Mouse (Mus musculus) CD4-positive, CD25-positive, alpha-beta regulatory T cell, adult 4 months (primary cell): ENCODE results near the gene Bcl6. TPM values are rescaled to one million over a fixed set of nuclear protein-coding genes. Genes with fewer than 3 reads are reported as not detected.

Experiments
- ATAC-seq: one replicate; pipeline ENCODE4 v1.8.0; 2017
- polyA plus RNA-seq, 2 experiments: library from polyadenylated mRNA; unstranded; fragments of 100-300 nt; shearing (Covaris generic); gene quantifications; one replicate each; pipeline ENCODE4 v1.2.1; 2017

Bcl6 gene
- polyA plus RNA-seq, 2 experiments from 2014 or later = 6.2 to 23.8 TPM

GRCm38 (mm10) chr16:23990161-23990970 lies 1.7 kb upstream of the Bcl6 start:
- ATAC-seq = no peak

- ATAC-seq = no peak
These were observed 833 bp upstream of the Bcl6 start for GRCm38 (mm10) chr16:23989209-23990160.

GRCm38 (mm10) chr16:23988157-23988465 lies 541 bp downstream of the Bcl6 start:
- ATAC-seq = no peak

GRCm38 (mm10) chr16:23987341-23988156 lies 1.1 kb downstream of the Bcl6 start:
- ATAC-seq = no peak

- no peak for ATAC-seq
These were observed 1.8 kb downstream of the Bcl6 start for GRCm38 (mm10) chr16:23986871-23987270.

GRCm38 (mm10) chr16:23986176-23986575 lies 2.5 kb downstream of the Bcl6 start:
- no peak for ATAC-seq

- ATAC-seq = peak; percentile 5
These were observed 3.2 kb downstream of the Bcl6 start for GRCm38 (mm10) chr16:23985467-23985861.

GRCm38 (mm10) chr16:23984760-23985466 lies 3.7 kb downstream of the Bcl6 start:
- ATAC-seq = peak; percentile 25

- ATAC-seq = no peak
These were observed 4.5 kb downstream of the Bcl6 start for GRCm38 (mm10) chr16:23984183-23984582.

- no peak for ATAC-seq
These were observed 5.6 kb downstream of the Bcl6 start for GRCm38 (mm10) chr16:23982891-23983588.

GRCm38 (mm10) chr16:23981925-23982851 lies 6.5 kb downstream of the Bcl6 start:
- ATAC-seq = peak; percentile 38

- ATAC-seq = no peak
These were observed 7.5 kb downstream of the Bcl6 start for GRCm38 (mm10) chr16:23980991-23981720.

GRCm38 (mm10) chr16:23980201-23980870 lies 8.3 kb downstream of the Bcl6 start:
- ATAC-seq = no peak

- ATAC-seq = no peak
These were observed 9.2 kb downstream of the Bcl6 start for GRCm38 (mm10) chr16:23979446-23979845.

GRCm38 (mm10) chr16:23978495-23978894 lies 10.2 kb downstream of the Bcl6 start:
- no peak for ATAC-seq

- no peak for ATAC-seq
These were observed 10.9 kb downstream of the Bcl6 start for GRCm38 (mm10) chr16:23977732-23978131.

GRCm38 (mm10) chr16:23976196-23976595 lies 12.5 kb downstream of the Bcl6 start:
- ATAC-seq = no peak

GRCm38 (mm10) chr16:23973635-23974367 lies 14.9 kb downstream of the Bcl6 start:
- ATAC-seq = no peak
